1 mouse cellular context compared by ENCODE assay signal in genomic region chr9:56961591-56961990, GRCm38 (mm10).
TF ChIP-seq lines count a peak whose summit lies in the region.

No protein-coding gene starts in this region.

TF ChIP-seq in MEL, 35 proteins besides CTCF, POLR2A, EP300 and RAD21:
- no peak for TF ChIP-seq TBP (IDR thresholded peaks at IDR 0.05; ENCODE audit: low read depth, low read length)
- no peak for TF ChIP-seq MYB (IDR thresholded peaks at IDR 0.05; ENCODE audit: low read depth, low read length)
- TF ChIP-seq NRF1 (IDR thresholded peaks at IDR 0.05; ENCODE audit: insufficient read depth, low read depth, low read length, poor library complexity, severe bottlenecking) = no peak
- TF ChIP-seq JUND (IDR thresholded peaks at IDR 0.05; ENCODE audit: low read depth, low read length) = no peak
- TF ChIP-seq USF1 (IDR thresholded peaks at IDR 0.05; ENCODE audit: low read depth, low read length) = no peak
- TF ChIP-seq RCOR1 (IDR thresholded peaks at IDR 0.05; ENCODE audit: low read depth, low read length) = no peak
- no peak for TF ChIP-seq MAFK (IDR thresholded peaks at IDR 0.05; ENCODE audit: borderline replicate concordance, low read depth, low read length)
- TF ChIP-seq SIN3A (IDR thresholded peaks at IDR 0.05; ENCODE audit: low read length) = no peak
- no peak for TF ChIP-seq USF2 (IDR thresholded peaks at IDR 0.05; ENCODE audit: borderline replicate concordance in 1 of 2, insufficient read depth in 1 of 2, low read depth in 1 of 2, low read length in 2 of 2)
- no peak for TF ChIP-seq ZKSCAN1 (IDR thresholded peaks at IDR 0.05; ENCODE audit: low read depth, low read length)
- TF ChIP-seq ZMIZ1 (IDR thresholded peaks at IDR 0.05; ENCODE audit: low read depth, low read length) = no peak
- TF ChIP-seq ZC3H11A (IDR thresholded peaks at IDR 0.05; ENCODE audit: low read depth, low read length) = no peak
- TF ChIP-seq BHLHE40 (IDR thresholded peaks at IDR 0.05; ENCODE audit: borderline replicate concordance, low read depth, low read length) = no peak
- TF ChIP-seq MAZ (IDR thresholded peaks at IDR 0.05; ENCODE audit: low read depth, low read length) = no peak
- no peak for TF ChIP-seq ZNF384 (IDR thresholded peaks at IDR 0.05; ENCODE audit: low read depth, low read length)
- no peak for TF ChIP-seq MYC (IDR thresholded peaks at IDR 0.05; ENCODE audit: low read depth, low read length)
- TF ChIP-seq TCF12 (IDR thresholded peaks at IDR 0.05; ENCODE audit: low read depth, low read length) = no peak
